Mouse (Mus musculus) hindbrain, embryonic 14.5 days (tissue): Measurements from ENCODE around the gene P2rx4. TPM values are rescaled to one million over a fixed set of nuclear protein-coding genes. Genes with fewer than 3 reads are reported as not detected.

ENCODE experiments used
- ATAC-seq: fragments of 200-750 bp; cut with Nextera tagmentation; 2 replicates; pipeline ENCODE4 v1.8.0; 2017; ENCODE audit warnings: moderate number of reproducible peaks, mild to moderate bottlenecking, moderate TSS enrichment, moderate library complexity; ENCODE audit not compliant: low FRiP score
- DNase-seq: peaks from one replicate; pipeline ENCODE4 v3.0.0-alpha.2; 2015; ENCODE audit warnings: low spot score
- H3K27ac ChIP-seq: fragments of 300-500 bp; sonication (generic); 2 replicates; pipeline ENCODE4 v1.5.1; 2014; ENCODE audit warnings: mild to moderate bottlenecking, moderate library complexity
- H3K27me3 ChIP-seq: fragments of 300-500 bp; sonication (generic); 2 replicates; pipeline ENCODE4 v1.6.1; 2014; ENCODE audit warnings: mild to moderate bottlenecking, low read length, mixed read lengths; ENCODE audit not compliant: control insufficient read depth, insufficient read depth
- H3K36me3 ChIP-seq: fragments of 300-500 bp; sonication (generic); replicated peaks from 2 replicates; pipeline ENCODE4 v1.6.1; 2014; ENCODE audit not compliant: control insufficient read depth, insufficient read depth
- H3K4me1 ChIP-seq: fragments of 300-500 bp; sonication (generic); replicated peaks from 2 replicates; pipeline ENCODE4 v1.6.1; 2014; ENCODE audit warnings: antibody characterized with exemption, low read length, mixed read lengths; ENCODE audit not compliant: control insufficient read depth, insufficient read depth
- H3K4me2 ChIP-seq: fragments of 300-500 bp; sonication (generic); replicated peaks from 2 replicates; pipeline ENCODE4 v1.6.1; 2014; ENCODE audit warnings: mild to moderate bottlenecking, moderate library complexity
- H3K4me3 ChIP-seq: fragments of 300-500 bp; sonication (generic); replicated peaks from 2 replicates; pipeline ENCODE4 v1.5.1; 2014; ENCODE audit warnings: mild to moderate bottlenecking, low read length
- H3K9ac ChIP-seq: fragments of 300-500 bp; sonication (generic); 2 replicates; pipeline ENCODE4 v1.6.1; 2014
- H3K9me3 ChIP-seq: fragments of 300-500 bp; sonication (generic); 2 replicates; pipeline ENCODE4 v1.6.1; 2016; ENCODE audit warnings: low read length; ENCODE audit not compliant: control insufficient read depth
- WGBS: fragments of 180-500 bp; shearing (Covaris S2); extraction: QIAGEN DNeasy Blood & Tissue Kit; methylation state at CpG from one replicate; pipeline ENCODE4 v1.1.7; 2014; 5-methylcytosine and 5-hydroxymethylcytosine counted together
- polyA plus RNA-seq: library from polyadenylated mRNA; unstranded; fragments of >200 nt; fragmentation: Nextera tagmentation; extraction: Ambion mirVana; gene quantifications from 2 replicates; pipeline ENCODE4 v1.2.1, GENCODE M21; 2014

The P2rx4 gene
- polyA plus RNA-seq, 1 experiment from 2014 or later: 14.8 TPM

- WGBS: 51% methylated on average over 17 of the region's 17 CpGs
- Histone ChIP-seq H3K4me3 (no peak overlapping the region), H3K4me1 (0 out of 2 replicates have a peak, but pooled peaks cover 5% of the 10 kb centered on the region), H3K9me3 (no peaks in the 10 kb centered on the region), H3K27ac (no peak overlapping the region), H3K36me3 (peaks cover 32% of the 10 kb centered on the region; the same call in 1 of the 2 replicates), H3K27me3 (no peaks in the 10 kb centered on the region), H3K9ac (no peak overlapping the region), H3K4me2 (no peak overlapping the region)
- DNase-seq: no peak
- ATAC-seq: no peak
Measured at GRCm38 (mm10) chr5:122733881-122734280, 26.5 kb downstream of the P2rx4 start.

- 89% methylated on average over 7 of the region's 7 CpGs for WGBS
- 0 out of 2 replicates have a peak, but pooled peaks cover 5% of the 10 kb centered on the region for H3K4me1 ChIP-seq
- no peak for ATAC-seq
- no peak overlapping the region for H3K4me2 ChIP-seq
- no peak overlapping the region for H3K27ac ChIP-seq
- peaks cover 37% of the 10 kb centered on the region for H3K36me3 ChIP-seq
- no peaks in the 10 kb centered on the region for H3K27me3 ChIP-seq
- DNase-seq: no peak
- H3K9ac ChIP-seq: no peak overlapping the region
- no peak overlapping the region for H3K4me3 ChIP-seq
- no peaks in the 10 kb centered on the region for H3K9me3 ChIP-seq
Measured at GRCm38 (mm10) chr5:122735853-122736252, 28.5 kb downstream of the P2rx4 start.

- Histone ChIP-seq H3K36me3 (peaks cover 41% of the 10 kb centered on the region), H3K4me3 (no peak overlapping the region), H3K9ac (no peak overlapping the region), H3K27ac (no peak overlapping the region), H3K9me3 (no peaks in the 10 kb centered on the region), H3K4me2 (no peak overlapping the region), H3K27me3 (no peaks in the 10 kb centered on the region), H3K4me1 (0 out of 2 replicates have a peak, but pooled peaks cover 2% of the 10 kb centered on the region)
- ATAC-seq (no peak), DNase-seq (no peak)
- 95% methylated on average over 15 of the region's 15 CpGs for WGBS
Measured at GRCm38 (mm10) chr5:122736761-122737160, 29.4 kb downstream of the P2rx4 start.

- Histone ChIP-seq H3K9me3 (no peaks in the 10 kb centered on the region), H3K27me3 (no peaks in the 10 kb centered on the region), H3K36me3 (peaks cover 73% of the 10 kb centered on the region), H3K4me1 (no peaks in the 10 kb centered on the region), H3K4me3 (no peak overlapping the region), H3K9ac (no peak overlapping the region), H3K27ac (no peak overlapping the region), H3K4me2 (no peak overlapping the region)
- DNase-seq: no peak
- WGBS: 83% methylated on average over 13 of the region's 13 CpGs
- no peak for ATAC-seq
Measured at GRCm38 (mm10) chr5:122743880-122744422, 36.6 kb downstream of the P2rx4 start.

- Histone ChIP-seq H3K36me3 (peaks cover 70% of the 10 kb centered on the region), H3K4me3 (no peak overlapping the region)
- ATAC-seq: no peak
Measured at GRCm38 (mm10) chr5:122747950-122748349, 40.6 kb downstream of the P2rx4 start.

GRCm38 (mm10) chr5:122754477-122754876 is 47.1 kb downstream of the P2rx4 start:
- H3K4me3 ChIP-seq: no peak overlapping the region
- no peak overlapping the region for H3K4me2 ChIP-seq
- WGBS: 96% methylated on average over 16 of the region's 16 CpGs
- H3K9ac ChIP-seq: no peak overlapping the region
- DNase-seq (no peak), ATAC-seq (no peak)
- no peaks in the 10 kb centered on the region for H3K4me1 ChIP-seq
- peaks cover 74% of the 10 kb centered on the region for H3K36me3 ChIP-seq
- no peaks in the 10 kb centered on the region for H3K9me3 ChIP-seq
- H3K27ac ChIP-seq: no peak overlapping the region
- H3K27me3 ChIP-seq: no peaks in the 10 kb centered on the region

More at GRCm38 (mm10) chr5:122747950-122748349, 40.6 kb downstream of the P2rx4 start:
- no peak overlapping the region for H3K9ac ChIP-seq
- DNase-seq: no peak
- H3K27ac ChIP-seq: no peak overlapping the region
- H3K4me1 ChIP-seq: no peaks in the 10 kb centered on the region
- 90% methylated on average over 7 of the region's 7 CpGs for WGBS
- H3K27me3 ChIP-seq: no peaks in the 10 kb centered on the region
- no peaks in the 10 kb centered on the region for H3K9me3 ChIP-seq
- H3K4me2 ChIP-seq: no peak overlapping the region

- Histone ChIP-seq H3K4me1 (no peaks in the 10 kb centered on the region), H3K27me3 (no peaks in the 10 kb centered on the region), H3K27ac (no peak overlapping the region), H3K4me2 (no peak overlapping the region), H3K36me3 (peaks cover 65% of the 10 kb centered on the region), H3K9me3 (no peaks in the 10 kb centered on the region), H3K9ac (no peak overlapping the region), H3K4me3 (no peak overlapping the region)
- WGBS: 95% methylated on average over 4 of the region's 4 CpGs
- DNase-seq (no peak), ATAC-seq (no peak)
Measured at GRCm38 (mm10) chr5:122755620-122756019, 48.3 kb downstream of the P2rx4 start.

- no peaks in the 10 kb centered on the region for H3K9me3 ChIP-seq
- H3K9ac ChIP-seq: no peak overlapping the region
- H3K27me3 ChIP-seq: no peaks in the 10 kb centered on the region
- H3K27ac ChIP-seq: no peak overlapping the region
- 33% methylated on average over 6 of the region's 6 CpGs for WGBS
- no peak for ATAC-seq
- H3K4me2 ChIP-seq: no peak overlapping the region
- H3K36me3 ChIP-seq: peaks cover 65% of the 10 kb centered on the region
- no peaks in the 10 kb centered on the region for H3K4me1 ChIP-seq
- no peak overlapping the region for H3K4me3 ChIP-seq
- no peak for DNase-seq
Measured at GRCm38 (mm10) chr5:122756144-122756543, 48.8 kb downstream of the P2rx4 start.

- Histone ChIP-seq H3K4me1 (no peaks in the 10 kb centered on the region), H3K4me3 (no peak overlapping the region), H3K9ac (no peak overlapping the region), H3K4me2 (no peak overlapping the region), H3K36me3 (peaks cover 65% of the 10 kb centered on the region), H3K27ac (no peak overlapping the region), H3K27me3 (no peaks in the 10 kb centered on the region), H3K9me3 (no peaks in the 10 kb centered on the region)
- DNase-seq (no peak), ATAC-seq (no peak)
- WGBS: 84% methylated on average over 7 of the region's 7 CpGs
Measured at GRCm38 (mm10) chr5:122756680-122757079, 49.3 kb downstream of the P2rx4 start.
